Mouse (Mus musculus) small intestine, adult 2 months (tissue): ENCODE data around the gene Cpsf6. TPM values are rescaled to one million over a fixed set of nuclear protein-coding genes. Genes with fewer than 3 reads are reported as not detected.

Source experiments
- H3K27ac ChIP-seq: fragments of 200-500 bp; 2 replicates; pipeline ENCODE4 v1.5.1; 2012; ENCODE audit warnings: low read depth, low read length, control low read depth, inconsistent platforms; ENCODE audit not compliant: insufficient read depth
- H3K27me3 ChIP-seq: fragments of 200-500 bp; 2 replicates; pipeline ENCODE4 v1.6.1; 2012; ENCODE audit warnings: mild to moderate bottlenecking, moderate library complexity, low read length, inconsistent platforms; ENCODE audit not compliant: control insufficient read depth, insufficient read depth
- H3K36me3 ChIP-seq: fragments of 200-500 bp; 2 replicates; pipeline ENCODE4 v1.6.1; 2012; ENCODE audit warnings: mild to moderate bottlenecking, low read length, control low read depth, inconsistent platforms; ENCODE audit not compliant: control insufficient read depth, insufficient read depth
- H3K4me1 ChIP-seq: fragments of 200-500 bp; 2 replicates; pipeline ENCODE4 v1.6.1; 2012; ENCODE audit warnings: low read length, inconsistent platforms, mixed read lengths; ENCODE audit not compliant: control insufficient read depth, insufficient read depth, insufficient read length
- H3K4me3 ChIP-seq: fragments of 200-500 bp; 2 replicates; pipeline ENCODE4 v1.5.1; 2012; ENCODE audit warnings: low read depth, mild to moderate bottlenecking, control low read depth, inconsistent platforms, low read length, moderate library complexity
- CTCF ChIP-seq: fragments of 200-500 bp; IDR thresholded peaks from 2 replicates; pipeline ENCODE4 v1.5.1; 2012; ENCODE audit warnings: low read depth, mild to moderate bottlenecking, control low read depth, inconsistent platforms, low read length, moderate library complexity, mixed read lengths; ENCODE audit not compliant: insufficient replicate concordance, insufficient read length; ENCODE audit errors: extremely low read depth
- POLR2A ChIP-seq: fragments of 200-500 bp; IDR thresholded peaks from 2 replicates; pipeline ENCODE4 v1.6.1; 2012; ENCODE audit warnings: low read depth, mild to moderate bottlenecking, control low read depth, inconsistent platforms, low read length, moderate library complexity
- WGBS: fragments of 180-500 bp; shearing (Covaris S2); methylation state at CpG from one replicate; pipeline ENCODE4 v1.1.7; 2018; 5-methylcytosine and 5-hydroxymethylcytosine counted together
- polyA plus RNA-seq: library from polyadenylated mRNA; depleted of rRNA; stranded (reverse); fragments of >200 nt; gene quantifications from 2 replicates; pipeline ENCODE4 v1.2.3, GENCODE M21; 2012

Gene Cpsf6
- polyA plus RNA-seq, 1 experiment: 36.6 TPM

DNA sequence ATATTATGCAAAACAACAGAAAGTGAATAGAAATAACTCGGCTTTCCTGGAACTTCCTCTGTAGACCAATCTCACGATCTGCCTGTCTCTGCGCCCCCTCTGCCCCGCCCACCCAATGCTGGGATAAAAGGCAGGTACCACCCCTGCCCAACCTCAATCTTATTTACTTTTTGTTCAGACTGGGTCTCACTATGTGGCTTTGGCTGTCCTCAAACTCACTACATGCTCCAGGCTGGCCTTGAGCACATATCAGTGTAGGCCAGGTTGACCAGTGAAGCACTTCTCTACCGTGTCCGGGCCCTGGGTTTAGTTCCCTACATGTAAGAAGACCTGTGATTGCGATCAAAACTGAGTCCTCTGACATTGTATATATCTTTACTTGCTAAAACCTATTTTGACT lies 40.6 kb downstream of the Cpsf6 start:
- Histone ChIP-seq H3K27me3 (no peaks in the 10 kb centered on the region), H3K4me1 (no peaks in the 10 kb centered on the region), H3K36me3 (0 out of 2 replicates have a peak, but pooled peaks cover under 1% of the 10 kb centered on the region), H3K27ac (no peak overlapping the region), H3K4me3 (no peak overlapping the region)
- 76% methylated on average over 7 of the region's 7 CpGs for WGBS
- TF ChIP-seq POLR2A (no peak), CTCF (no peak)

DNA sequence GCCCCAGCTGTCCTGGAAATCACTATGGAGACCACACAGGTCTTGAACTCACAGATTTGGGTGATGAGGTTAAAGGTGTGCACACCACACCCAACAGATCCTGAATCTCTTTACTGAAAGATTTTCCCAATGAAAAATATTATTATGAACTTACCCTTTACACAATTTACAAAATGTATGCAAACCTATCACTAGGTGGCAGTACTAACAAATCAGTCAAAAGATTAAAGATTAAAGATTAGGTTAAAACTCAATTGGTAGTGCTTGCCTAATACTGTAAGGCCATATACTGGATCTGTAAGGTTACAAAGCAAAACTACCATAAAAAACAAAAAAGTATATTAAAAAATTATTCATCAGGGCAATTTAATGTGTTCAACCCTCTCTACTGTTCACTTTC lies 41.9 kb downstream of the Cpsf6 start:
- Histone ChIP-seq H3K27ac (no peak overlapping the region), H3K27me3 (no peaks in the 10 kb centered on the region), H3K4me3 (no peak overlapping the region), H3K36me3 (no peaks in the 10 kb centered on the region), H3K4me1 (no peaks in the 10 kb centered on the region)
- TF ChIP-seq CTCF (no peak), POLR2A (no peak)

DNA sequence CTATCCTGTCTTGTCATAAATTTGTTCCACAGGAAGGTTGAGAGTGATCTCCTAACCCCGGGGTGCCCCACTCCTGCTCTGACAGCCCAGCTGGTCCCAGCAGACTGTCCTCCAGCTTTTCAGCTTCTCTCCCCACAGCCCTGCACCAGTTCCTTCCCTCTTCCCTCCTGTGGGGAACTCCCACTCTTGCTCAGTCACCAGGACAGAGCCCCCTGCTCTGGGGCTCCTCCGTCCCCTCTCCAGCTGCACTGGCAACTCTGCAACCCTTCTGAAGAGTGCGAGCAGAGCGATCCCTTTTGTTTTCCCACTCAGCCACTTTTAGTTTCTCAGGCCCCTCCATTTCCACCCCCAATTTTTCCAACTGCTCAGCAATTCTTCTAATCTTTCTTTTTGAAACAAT lies 44.2 kb downstream of the Cpsf6 start:
- Histone ChIP-seq H3K27ac (no peak overlapping the region), H3K27me3 (no peaks in the 10 kb centered on the region), H3K4me3 (no peak overlapping the region), H3K36me3 (no peaks in the 10 kb centered on the region), H3K4me1 (no peaks in the 10 kb centered on the region)
- TF ChIP-seq POLR2A (no peak), CTCF (no peak)
- WGBS: 32% methylated on average over 4 of the region's 4 CpGs

DNA sequence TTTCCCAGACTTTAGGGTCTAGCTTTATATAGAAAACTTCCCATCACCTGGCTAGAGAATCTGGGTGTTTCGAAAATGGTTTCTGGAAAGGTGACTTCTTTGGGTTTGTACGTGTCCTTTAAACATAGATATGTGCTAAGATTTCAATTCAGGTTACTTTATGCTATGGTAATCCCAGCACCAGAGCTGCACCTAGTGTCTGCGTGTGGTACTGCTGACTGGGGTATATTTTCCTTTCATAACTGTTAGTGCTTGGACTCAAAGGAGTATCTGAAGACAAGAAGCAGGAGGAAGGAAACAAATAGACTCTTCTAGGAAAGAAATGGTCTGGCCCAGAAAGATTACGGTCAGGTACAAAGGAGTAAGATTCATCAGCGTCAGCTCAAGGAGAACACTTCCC lies 49.3 kb downstream of the Cpsf6 start:
- Histone ChIP-seq H3K36me3 (no peaks in the 10 kb centered on the region), H3K27ac (no peak overlapping the region), H3K27me3 (no peaks in the 10 kb centered on the region), H3K4me3 (no peak overlapping the region), H3K4me1 (no peaks in the 10 kb centered on the region)
- 54% methylated on average over 5 of the region's 5 CpGs for WGBS
- TF ChIP-seq CTCF (no peak), POLR2A (no peak)

DNA sequence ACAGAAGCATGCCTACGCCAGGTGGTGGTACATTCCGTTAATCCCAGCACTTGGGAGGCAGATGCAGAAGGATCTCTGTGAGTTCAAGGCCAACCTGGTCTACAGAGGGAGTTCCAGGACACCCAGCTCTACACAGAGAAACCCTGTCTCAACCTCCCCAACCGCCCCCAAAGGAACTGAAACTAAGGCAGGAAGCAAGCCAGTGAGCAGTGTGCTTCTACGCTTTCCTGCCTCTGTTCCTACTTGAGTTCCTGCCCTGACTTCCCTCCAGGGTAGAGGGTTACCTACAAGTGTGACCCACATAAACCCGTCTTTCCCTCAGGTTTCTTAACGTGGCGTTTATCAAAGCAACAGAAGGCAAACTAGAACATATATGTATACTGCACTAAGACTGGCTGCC lies 56.0 kb downstream of the Cpsf6 start:
- no peak overlapping the region for H3K27ac ChIP-seq
- WGBS: 83% methylated on average over 7 of the region's 7 CpGs
- H3K4me3 ChIP-seq: no peak overlapping the region
- H3K4me1 ChIP-seq: peaks cover 4% of the 10 kb centered on the region; the same call in 1 of the 2 replicates
- no peaks in the 10 kb centered on the region for H3K27me3 ChIP-seq
- no peaks in the 10 kb centered on the region for H3K36me3 ChIP-seq
- no peak for TF ChIP-seq POLR2A
- no peak for TF ChIP-seq CTCF

DNA sequence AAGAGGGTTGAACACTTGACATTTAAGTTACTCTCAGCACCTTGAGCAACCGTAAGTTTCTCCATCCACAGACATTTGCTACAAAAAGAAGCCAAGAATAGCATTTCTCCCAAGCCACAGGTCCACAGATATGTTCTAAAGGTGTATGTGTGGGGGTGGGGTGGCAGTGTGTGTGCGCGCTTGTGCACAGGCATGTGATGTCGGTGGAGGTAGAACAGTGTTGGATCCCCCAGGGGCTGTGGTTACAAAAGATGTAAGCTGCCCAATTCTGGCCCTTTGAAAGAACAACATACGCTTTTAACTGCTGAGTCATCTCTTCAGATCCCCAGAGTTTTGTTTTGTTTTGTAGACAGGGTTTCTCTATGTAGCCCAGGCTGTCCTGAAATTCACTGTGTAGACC lies 57.2 kb downstream of the Cpsf6 start:
- TF ChIP-seq CTCF (no peak), POLR2A (no peak)
- no peak overlapping the region for H3K27ac ChIP-seq
- H3K4me1 ChIP-seq: peaks cover 4% of the 10 kb centered on the region; the same call in 1 of the 2 replicates
- 95% methylated on average over 5 of the region's 5 CpGs for WGBS
- H3K4me3 ChIP-seq: no peak overlapping the region
- no peaks in the 10 kb centered on the region for H3K27me3 ChIP-seq
- no peaks in the 10 kb centered on the region for H3K36me3 ChIP-seq

DNA sequence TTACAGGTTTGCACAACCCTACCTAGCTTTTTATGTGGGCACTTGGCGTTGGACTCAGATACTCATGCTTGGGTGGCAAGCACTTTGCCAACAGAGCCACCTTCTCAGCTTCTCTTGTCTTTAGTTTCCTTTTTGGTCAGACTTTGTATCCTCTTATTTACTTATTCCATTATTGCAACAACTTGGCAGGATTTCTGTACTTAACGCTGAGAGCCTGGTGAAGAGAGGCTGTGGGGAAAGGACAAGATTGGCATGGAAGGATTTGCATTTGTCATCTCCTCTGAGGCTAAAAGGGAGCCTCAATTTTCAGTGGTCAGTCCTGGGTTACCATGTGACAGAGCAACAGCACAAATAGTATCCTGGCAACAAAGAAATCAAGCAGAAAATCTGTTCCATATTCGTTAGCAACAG lies 59.2 kb downstream of the Cpsf6 start:
- TF ChIP-seq CTCF (no peak), POLR2A (no peak)
- Histone ChIP-seq H3K36me3 (no peaks in the 10 kb centered on the region), H3K27me3 (no peaks in the 10 kb centered on the region), H3K4me1 (peaks cover 4% of the 10 kb centered on the region; the same call in 1 of the 2 replicates), H3K27ac (no peak overlapping the region), H3K4me3 (no peak overlapping the region)
- WGBS: 24% methylated on average over 3 of the region's 3 CpGs

DNA sequence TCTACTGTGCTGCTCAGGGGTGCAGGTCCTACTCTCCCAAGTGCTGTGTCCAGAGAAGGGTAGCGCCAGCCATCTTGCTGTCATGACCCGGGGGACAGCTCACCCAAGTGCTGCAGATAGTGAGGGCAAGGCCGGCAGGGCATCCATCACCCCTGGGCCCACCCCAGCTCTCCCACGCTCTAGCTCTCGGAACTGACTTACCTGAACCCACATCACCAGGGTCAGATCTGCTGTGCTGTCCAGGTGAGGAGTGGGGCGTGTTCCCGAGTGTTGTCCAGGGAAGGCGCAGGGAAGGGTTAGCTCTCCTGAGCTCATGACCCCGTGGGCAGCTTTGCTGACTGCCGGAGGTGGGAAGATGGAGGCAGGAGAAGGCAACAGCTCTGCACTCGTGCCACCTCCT lies 63.4 kb downstream of the Cpsf6 start:
- Histone ChIP-seq H3K27ac (no peak overlapping the region), H3K27me3 (no peaks in the 10 kb centered on the region), H3K4me1 (peaks cover 4% of the 10 kb centered on the region; the same call in 1 of the 2 replicates), H3K4me3 (no peak overlapping the region), H3K36me3 (no peaks in the 10 kb centered on the region)
- TF ChIP-seq CTCF (no peak), POLR2A (no peak)
- 91% methylated on average over 11 of the region's 11 CpGs for WGBS

DNA sequence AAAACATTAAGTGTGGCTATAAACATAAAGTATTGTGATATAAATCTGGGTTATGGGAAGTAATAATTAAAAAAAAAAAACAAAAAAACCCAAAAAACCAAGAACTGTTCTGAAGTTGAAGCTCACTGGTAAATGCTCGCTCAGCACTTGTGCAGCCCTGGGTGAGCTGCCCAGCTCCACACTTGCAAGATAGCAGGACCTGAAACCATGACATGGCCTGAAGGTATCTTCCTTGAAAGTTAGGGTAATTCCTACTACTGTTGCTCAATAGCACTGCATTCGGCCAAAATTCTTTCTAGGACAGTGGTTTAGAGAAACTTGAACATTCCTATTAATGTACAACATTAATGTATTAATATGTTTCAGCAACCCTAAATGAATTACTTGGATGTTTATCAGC lies 66.7 kb downstream of the Cpsf6 start:
- no peaks in the 10 kb centered on the region for H3K27me3 ChIP-seq
- no peak overlapping the region for H3K4me3 ChIP-seq
- no peak for TF ChIP-seq CTCF
- no peak for TF ChIP-seq POLR2A
- WGBS: 86% methylated on average over 2 of the region's 2 CpGs
- no peaks in the 10 kb centered on the region for H3K4me1 ChIP-seq
- no peaks in the 10 kb centered on the region for H3K36me3 ChIP-seq
- H3K27ac ChIP-seq: no peak overlapping the region
